ENCODE assay signal across 8 mouse cellular contexts in genomic region chr7:141327469-141328372, GRCm38 (mm10). TPM values are rescaled to one million over a fixed set of nuclear protein-coding genes. Genes with fewer than 3 reads are reported as not detected.
A peak's percentile ranks its signal among the peaks of the same experiment; 100 is the strongest.
DNase-seq lines count a peak whose midpoint lies in the region; ATAC-seq lines count a peak whose summit lies in the region.

Deaf1 (minus strand) TSS chr7:141327690.
Tmem80 (plus strand) TSS chr7:141327739.

- peak within 1 kb of the TSS; percentile 97 for H3K9ac ChIP-seq in heart, embryonic 13.5 days
- H3K9ac ChIP-seq in liver, embryonic 12.5 days = peak within 1 kb of the TSS; percentile 93
- H3K9ac ChIP-seq in stomach, embryonic 15.5 days = peak within 1 kb of the TSS; percentile 96

- peaks cover 16% of the 10 kb centered on the region for H3K4me1 ChIP-seq in brown adipose tissue, adult 24 weeks (ENCODE audit: control insufficient read depth, insufficient read depth, insufficient read length, low read length)
- peaks cover 26% of the 10 kb centered on the region for H3K4me1 ChIP-seq in heart, embryonic 13.5 days
- H3K4me1 ChIP-seq in liver, embryonic 12.5 days = peaks cover 44% of the 10 kb centered on the region
- H3K4me1 ChIP-seq in stomach, embryonic 15.5 days = peaks cover 22% of the 10 kb centered on the region

- whole genome bisulfite sequencing in heart, embryonic 13.5 days = under 1% methylated on average over 96 of the region's 105 CpGs
- WGBS in liver, embryonic 12.5 days (ENCODE audit: insufficient replicate concordance) = under 1% methylated on average over 105 of the region's 105 CpGs
- under 1% methylated on average over 103 of the region's 105 CpGs for WGBS in stomach, embryonic 15.5 days

- peak within 1 kb of the TSS; percentile 75 for H3K4me3 ChIP-seq in brown adipose tissue, adult 24 weeks (ENCODE audit: insufficient read depth, low read depth, low read length)
- H3K4me3 ChIP-seq in heart, embryonic 13.5 days = peak within 1 kb of the TSS; percentile 68
- H3K4me3 ChIP-seq in liver, embryonic 12.5 days = peak within 1 kb of the TSS; percentile 74
- peak within 1 kb of the TSS; percentile 68 for H3K4me3 ChIP-seq in stomach, embryonic 15.5 days (replicated peaks)

- H3K9me3 ChIP-seq in heart, embryonic 13.5 days = no peaks in the 10 kb centered on the region
- H3K9me3 ChIP-seq in liver, embryonic 12.5 days (replicated peaks) = no peaks in the 10 kb centered on the region
- H3K9me3 ChIP-seq in stomach, embryonic 15.5 days = no peaks in the 10 kb centered on the region

- peak within 1 kb of the TSS; percentile 99 for H3K27ac ChIP-seq in brown adipose tissue, adult 24 weeks (replicated peaks; ENCODE audit: low read depth, low read length)
- H3K27ac ChIP-seq in heart, embryonic 13.5 days (replicated peaks) = peak within 1 kb of the TSS; percentile 97
- H3K27ac ChIP-seq in liver, embryonic 12.5 days = peak within 1 kb of the TSS; percentile 97
- H3K27ac ChIP-seq in stomach, embryonic 15.5 days = peak within 1 kb of the TSS; percentile 99

- DNase-seq in CD4-positive helper T cell, adult 2 months (ENCODE audit: low read depth, low spot score) = peak; percentile 98
- peak; percentile 55 for DNase-seq in fat pad, adult 2 months (ENCODE audit: extremely low read depth, low read depth, low spot score)
- peak; percentile 100 for DNase-seq in kidney, postnatal 10 days
- peak; percentile 99 for DNase-seq in natural killer cell, adult 2 months (ENCODE audit: low spot score in 2 of 2)

- H3K36me3 ChIP-seq in heart, embryonic 13.5 days = peaks cover 22% of the 10 kb centered on the region
- peaks cover 30% of the 10 kb centered on the region for H3K36me3 ChIP-seq in liver, embryonic 12.5 days
- peaks cover 8% of the 10 kb centered on the region for H3K36me3 ChIP-seq in stomach, embryonic 15.5 days

- no peaks in the 10 kb centered on the region for H3K27me3 ChIP-seq in heart, embryonic 13.5 days (replicated peaks)
- no peaks in the 10 kb centered on the region for H3K27me3 ChIP-seq in liver, embryonic 12.5 days (replicated peaks)
- no peaks in the 10 kb centered on the region for H3K27me3 ChIP-seq in stomach, embryonic 15.5 days (replicated peaks)

- H3K4me2 ChIP-seq in heart, embryonic 13.5 days = peak within 1 kb of the TSS; percentile 99
- H3K4me2 ChIP-seq in liver, embryonic 12.5 days = peak within 1 kb of the TSS; percentile 86
- H3K4me2 ChIP-seq in stomach, embryonic 15.5 days = peak within 1 kb of the TSS; percentile 99

- ATAC-seq in heart, embryonic 13.5 days (ENCODE audit: extremely low read depth, insufficient number of reproducible peaks, low FRiP score, low TSS enrichment) = peak; percentile 92
- peak; percentile 90 for ATAC-seq in liver, embryonic 12.5 days
- peak; percentile 96 for ATAC-seq in stomach, embryonic 15.5 days (ENCODE audit: insufficient read depth, low FRiP score, low read depth)

RNA-seq across cellular contexts. Expression of gene Deaf1, which starts in this region (rescaled TPM):
- polyA plus RNA-seq in brown adipose tissue, adult 24 weeks (2012; ENCODE audit: insufficient read depth, insufficient read length, missing spikeins) = 5.9 and 15.8 TPM in 2 replicates
- polyA plus RNA-seq in heart, embryonic 13.5 days (2015; fragmentation: Nextera tagmentation; extraction: Ambion mirVana) = 35.5 and 37.4 TPM in 2 replicates
- 24.7 and 25.6 TPM in 2 replicates for polyA plus RNA-seq in liver, embryonic 12.5 days (2016; fragmentation: Nextera tagmentation; extraction: Ambion mirVana)
- polyA plus RNA-seq in stomach, embryonic 15.5 days (2015; fragmentation: Nextera tagmentation; extraction: Ambion mirVana) = 66.9 and 70.8 TPM in 2 replicates

RNA-seq across cellular contexts. Expression of gene Tmem80, which starts in this region (rescaled TPM):
- polyA plus RNA-seq in brown adipose tissue, adult 24 weeks (2012; ENCODE audit: insufficient read depth, insufficient read length, missing spikeins) = 35.2 and 44.8 TPM in 2 replicates
- polyA plus RNA-seq in heart, embryonic 13.5 days (2015; fragmentation: Nextera tagmentation; extraction: Ambion mirVana) = 33.2 and 39.9 TPM in 2 replicates
- polyA plus RNA-seq in liver, embryonic 12.5 days (2016; fragmentation: Nextera tagmentation; extraction: Ambion mirVana) = 24.3 and 24.8 TPM in 2 replicates
- polyA plus RNA-seq in stomach, embryonic 15.5 days (2015; fragmentation: Nextera tagmentation; extraction: Ambion mirVana) = 39.3 and 40.6 TPM in 2 replicates

Comparison
In these comparisons a context has a peak if more than half of its experiments do, and no peak if none do; other contexts are left out.
1. Peak in every context shown above with its lines: DNase-seq, ATAC-seq, H3K4me3 ChIP-seq and H3K27ac ChIP-seq.